Mouse (Mus musculus): Measurements from ENCODE around the gene Fbxl17. TPM values are rescaled to one million over a fixed set of nuclear protein-coding genes. Genes with fewer than 3 reads are reported as not detected.

The Fbxl17 gene
- polyA plus RNA-seq, 1 experiment from 2014 or later: 5.6 TPM

DNA sequence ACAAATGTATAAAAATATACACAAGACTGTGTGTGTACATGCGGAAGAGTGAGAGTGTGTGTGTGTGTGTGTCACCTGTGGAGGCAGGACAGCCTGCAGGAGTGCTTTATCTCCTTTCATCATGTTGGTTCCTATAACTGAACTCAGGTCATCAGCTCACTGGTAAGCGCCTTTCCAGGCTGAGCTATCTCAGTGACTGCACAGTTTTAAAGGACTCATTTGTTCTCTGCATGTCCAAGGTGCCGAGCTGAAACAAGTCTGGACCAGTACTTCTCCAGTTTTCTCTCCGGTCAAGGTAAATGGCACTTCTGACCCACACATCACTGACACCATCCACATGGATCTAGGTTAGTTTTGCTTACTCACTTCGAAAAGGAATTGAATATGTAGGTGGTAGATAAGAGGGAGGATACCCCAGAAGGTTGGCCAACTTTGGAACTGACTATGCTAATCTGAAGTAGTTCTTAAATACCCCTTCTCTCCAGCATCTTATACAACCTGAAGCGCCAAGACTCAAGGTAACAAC, 2.5 kb downstream of the Fbxl17 start:
- H3K27me3 ChIP-seq: no peaks in the 10 kb centered on the region
- peak overlapping the region; percentile 69; the same call in 1 of the 2 replicates for H3K4me2 ChIP-seq
- H3K36me3 ChIP-seq (ENCODE audit: poor library complexity, severe bottlenecking): no peaks in the 10 kb centered on the region
- H3K9me3 ChIP-seq (replicated peaks): no peaks in the 10 kb centered on the region
- no peak overlapping the region for H3K27ac ChIP-seq
- ATAC-seq: no peak
- 0 out of 2 replicates have a peak overlapping the region, but pooled peaks have one; percentile 30 for H3K9ac ChIP-seq
- H3K4me1 ChIP-seq: peaks cover 51% of the 10 kb centered on the region
- H3K4me3 ChIP-seq: no peak overlapping the region
- WGBS: 87% methylated on average over 6 of the region's 6 CpGs

DNA sequence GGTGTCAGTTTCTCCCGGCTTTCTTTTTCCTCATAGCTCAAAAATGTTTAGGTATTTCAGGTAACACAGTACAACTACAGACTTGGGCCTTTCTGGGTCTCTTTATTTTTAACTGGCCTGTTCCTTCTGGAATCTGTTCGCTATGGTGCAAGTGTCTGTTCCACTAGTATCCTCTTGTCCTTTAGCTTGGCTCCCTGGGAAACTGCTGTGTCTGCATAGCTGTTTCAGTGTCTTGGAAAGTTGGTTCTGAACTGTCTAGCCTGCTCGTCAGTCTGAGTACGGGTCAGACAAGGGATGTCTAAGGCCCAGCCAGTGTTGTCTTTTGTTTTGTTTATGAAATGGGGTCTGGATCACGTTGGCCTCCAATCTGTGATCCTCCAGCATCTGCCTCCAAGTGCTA, 3.7 kb downstream of the Fbxl17 start:
- no peak overlapping the region for H3K9ac ChIP-seq
- no peaks in the 10 kb centered on the region for H3K9me3 ChIP-seq (replicated peaks)
- H3K27ac ChIP-seq: no peak overlapping the region
- H3K4me2 ChIP-seq: no peak overlapping the region
- no peak overlapping the region for H3K4me3 ChIP-seq
- H3K36me3 ChIP-seq (ENCODE audit: poor library complexity, severe bottlenecking): no peaks in the 10 kb centered on the region
- 53% methylated on average over 5 of the region's 5 CpGs for WGBS
- no peaks in the 10 kb centered on the region for H3K27me3 ChIP-seq
- no peak for ATAC-seq
- peaks cover 51% of the 10 kb centered on the region for H3K4me1 ChIP-seq

DNA sequence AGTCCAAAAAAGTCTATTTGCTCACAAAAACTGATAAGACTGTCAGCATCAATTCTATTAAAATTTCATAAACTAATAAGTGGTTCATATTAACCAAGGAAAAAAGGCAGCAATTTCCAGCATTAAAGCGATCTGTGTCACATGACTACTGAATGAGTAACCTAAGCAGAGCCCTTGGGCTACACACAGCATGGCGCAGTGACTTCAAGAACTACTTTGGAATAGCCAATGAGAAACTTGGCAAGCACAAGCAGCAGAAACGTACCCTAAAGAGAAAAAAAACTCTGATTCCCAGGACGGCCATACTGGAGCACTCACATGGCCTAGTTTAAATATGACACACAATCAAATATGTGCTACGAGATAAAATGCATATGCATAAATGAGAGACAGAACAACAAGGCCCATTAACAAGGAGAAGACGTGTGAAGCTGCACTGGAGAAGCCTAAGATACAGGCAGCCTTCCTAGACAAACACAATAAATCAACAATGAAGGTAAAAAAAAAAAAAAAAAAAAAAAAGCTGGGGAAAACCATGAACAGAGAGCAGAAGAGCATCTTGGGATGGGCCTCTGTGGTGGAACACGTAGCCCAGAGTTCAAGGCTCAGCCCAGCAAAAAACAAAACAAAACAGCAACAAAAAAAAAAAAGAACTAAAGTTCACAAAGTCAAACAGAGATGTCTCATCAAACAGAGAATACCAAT, 5.8 kb downstream of the Fbxl17 start:
- Histone ChIP-seq H3K4me1 (peaks cover 45% of the 10 kb centered on the region), H3K4me2 (no peak overlapping the region)
- WGBS: 71% methylated on average over 7 of the region's 7 CpGs

DNA sequence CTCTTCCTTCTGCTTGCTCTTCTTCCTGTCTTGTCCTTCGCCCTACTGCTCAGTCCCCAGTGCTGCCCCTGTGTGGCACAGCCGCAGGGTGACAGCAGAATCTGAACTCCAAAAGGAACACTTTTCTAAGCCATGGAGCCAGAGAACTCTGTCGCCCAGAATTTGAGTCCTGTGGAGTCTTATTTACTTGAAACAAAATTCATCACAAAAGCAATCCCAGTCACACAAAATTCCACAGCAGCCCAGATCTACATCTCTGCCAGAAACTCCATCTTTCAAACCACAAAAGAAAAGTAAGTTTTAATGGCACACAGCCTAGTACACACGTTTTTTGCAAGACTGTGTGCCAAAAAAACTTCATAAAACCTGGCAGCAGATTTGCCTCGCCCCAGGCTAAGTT, 6.5 kb downstream of the Fbxl17 start:
- H3K9ac ChIP-seq: no peak overlapping the region
- H3K9me3 ChIP-seq (replicated peaks): no peaks in the 10 kb centered on the region
- H3K27ac ChIP-seq: no peak overlapping the region
- H3K36me3 ChIP-seq (ENCODE audit: poor library complexity, severe bottlenecking): peaks cover 9% of the 10 kb centered on the region; the same call in 1 of the 2 replicates
- no peak overlapping the region for H3K4me3 ChIP-seq
- H3K4me1 ChIP-seq: peaks cover 40% of the 10 kb centered on the region
- no peaks in the 10 kb centered on the region for H3K27me3 ChIP-seq
- WGBS: 46% methylated on average over 5 of the region's 5 CpGs
- no peak overlapping the region for H3K4me2 ChIP-seq
- ATAC-seq: no peak

More for the DNA sequence above, 5.8 kb downstream of the Fbxl17 start:
- no peak overlapping the region for H3K27ac ChIP-seq
- no peak overlapping the region for H3K9ac ChIP-seq
- H3K4me3 ChIP-seq: no peak overlapping the region
- no peaks in the 10 kb centered on the region for H3K27me3 ChIP-seq
- no peaks in the 10 kb centered on the region for H3K9me3 ChIP-seq (replicated peaks)
- peaks cover 5% of the 10 kb centered on the region; the same call in 1 of the 2 replicates for H3K36me3 ChIP-seq (ENCODE audit: poor library complexity, severe bottlenecking)
- ATAC-seq: no peak

DNA sequence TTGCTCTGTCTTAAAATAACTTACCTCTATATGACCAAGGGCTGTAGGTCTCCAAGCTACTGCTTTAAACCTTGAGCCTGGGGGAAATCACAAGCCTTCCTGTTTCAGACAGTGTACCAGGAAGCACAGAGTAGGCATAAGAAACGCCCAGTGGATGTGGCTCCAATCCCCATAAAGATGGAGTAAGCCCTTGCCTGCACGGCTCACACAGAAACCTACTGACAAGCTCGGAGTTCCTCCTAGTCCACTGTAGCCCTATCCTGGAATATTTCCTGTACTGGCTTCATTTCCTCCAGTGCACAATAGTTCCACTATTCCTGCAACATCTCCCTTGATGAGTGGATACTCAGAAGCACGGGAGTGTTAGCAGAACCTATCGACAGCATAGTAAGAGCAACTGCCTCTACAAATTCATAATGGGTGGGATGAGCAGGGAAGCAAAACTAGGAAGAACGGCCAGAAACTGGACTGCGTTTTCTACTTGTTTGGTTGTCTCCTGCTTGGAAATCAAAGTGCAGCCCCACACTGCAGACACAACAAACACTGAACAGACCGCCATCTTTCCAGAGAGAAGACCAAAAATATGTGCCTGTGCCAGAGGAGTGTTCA, 7.0 kb downstream of the Fbxl17 start:
- H3K4me3 ChIP-seq: no peak overlapping the region
- H3K36me3 ChIP-seq (ENCODE audit: poor library complexity, severe bottlenecking): peaks cover 9% of the 10 kb centered on the region; the same call in 1 of the 2 replicates
- ATAC-seq: no peak
- H3K9ac ChIP-seq: no peak overlapping the region
- H3K4me2 ChIP-seq: no peak overlapping the region
- no peaks in the 10 kb centered on the region for H3K27me3 ChIP-seq
- no peaks in the 10 kb centered on the region for H3K9me3 ChIP-seq (replicated peaks)
- WGBS: 89% methylated on average over 8 of the region's 8 CpGs
- H3K4me1 ChIP-seq: peaks cover 35% of the 10 kb centered on the region
- H3K27ac ChIP-seq: no peak overlapping the region

DNA sequence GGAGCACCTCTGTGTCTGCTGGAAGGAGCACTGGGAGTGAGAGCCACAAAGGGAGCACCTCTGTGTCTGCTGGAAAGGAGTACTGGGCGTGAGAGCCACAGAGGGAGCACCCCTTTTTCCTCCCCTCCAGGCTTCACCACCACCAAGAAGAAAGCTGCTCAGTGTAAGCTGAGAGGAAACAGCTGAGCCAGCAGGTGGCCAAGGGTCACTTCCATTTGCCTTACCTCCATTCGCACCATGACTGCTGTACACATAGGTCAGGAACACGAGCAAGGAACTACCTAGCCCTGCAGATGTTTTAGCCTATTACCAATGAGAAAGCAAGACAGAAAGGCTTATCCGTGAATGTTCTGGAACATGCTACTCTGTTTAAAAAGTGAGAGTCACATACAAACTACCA, 10.3 kb downstream of the Fbxl17 start:
- no peak overlapping the region for H3K4me3 ChIP-seq
- H3K4me2 ChIP-seq: no peak overlapping the region
- H3K27me3 ChIP-seq: no peaks in the 10 kb centered on the region
- no peak overlapping the region for H3K9ac ChIP-seq
- H3K4me1 ChIP-seq: peaks cover 11% of the 10 kb centered on the region; the same call in 1 of the 2 replicates
- no peak for ATAC-seq
- H3K9me3 ChIP-seq (replicated peaks): no peaks in the 10 kb centered on the region
- H3K27ac ChIP-seq: no peak overlapping the region
- peaks cover 17% of the 10 kb centered on the region; the same call in 1 of the 2 replicates for H3K36me3 ChIP-seq (ENCODE audit: poor library complexity, severe bottlenecking)
- WGBS: 91% methylated on average over 4 of the region's 4 CpGs

DNA sequence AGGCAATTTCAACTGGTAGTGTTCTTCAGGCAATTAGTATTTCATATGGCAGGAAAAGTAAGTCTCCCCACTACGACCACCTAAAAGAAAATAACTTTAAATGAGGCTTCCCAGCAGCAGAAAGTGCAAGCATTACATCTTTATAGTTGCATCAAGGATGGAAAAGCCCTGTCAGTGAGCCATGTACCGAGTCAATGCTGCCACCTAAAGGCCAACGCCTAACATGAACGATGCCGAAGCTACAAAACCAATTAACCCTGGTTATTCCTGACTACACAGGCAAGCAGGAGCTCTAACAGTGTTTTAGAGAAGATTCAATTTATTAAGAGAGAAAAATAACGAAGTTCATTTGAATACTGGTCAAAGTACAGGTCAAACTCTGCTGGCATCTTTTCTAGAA, 32.0 kb downstream of the Fbxl17 start:
- H3K4me1 ChIP-seq: peaks cover 10% of the 10 kb centered on the region; the same call in 1 of the 2 replicates
- ATAC-seq: peak; percentile 72
- no peak overlapping the region for H3K4me2 ChIP-seq
- H3K36me3 ChIP-seq (ENCODE audit: poor library complexity, severe bottlenecking): no peaks in the 10 kb centered on the region
- no peak overlapping the region for H3K4me3 ChIP-seq
- no peaks in the 10 kb centered on the region for H3K27me3 ChIP-seq
- no peaks in the 10 kb centered on the region for H3K9me3 ChIP-seq (replicated peaks)
- WGBS: 4% methylated on average over 6 of the region's 6 CpGs
- no peak overlapping the region for H3K9ac ChIP-seq
- no peak overlapping the region for H3K27ac ChIP-seq

DNA sequence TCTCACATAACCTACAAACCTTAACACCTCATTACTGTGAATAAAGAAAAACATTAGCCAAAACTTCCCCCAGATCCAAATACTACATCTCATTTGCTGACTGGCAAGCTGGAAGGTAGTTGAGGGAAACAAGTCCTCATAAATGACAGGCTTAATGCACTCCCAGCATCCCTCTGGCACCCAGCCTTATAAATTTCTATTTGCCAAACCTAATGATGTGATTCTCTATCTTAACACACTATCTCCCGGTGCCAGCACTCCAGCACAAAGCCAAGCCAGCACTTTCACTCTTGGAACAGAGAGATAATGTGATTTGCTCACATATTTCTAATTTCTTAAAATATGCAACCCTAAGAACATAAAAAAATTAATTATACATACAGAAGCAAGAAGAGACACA, 34.6 kb downstream of the Fbxl17 start:
- Histone ChIP-seq H3K36me3 (ENCODE audit: poor library complexity, severe bottlenecking) (no peaks in the 10 kb centered on the region), H3K27me3 (no peaks in the 10 kb centered on the region), H3K27ac (no peak overlapping the region), H3K9me3 (replicated peaks) (no peaks in the 10 kb centered on the region), H3K4me3 (no peak overlapping the region), H3K9ac (no peak overlapping the region), H3K4me2 (no peak overlapping the region), H3K4me1 (peaks cover 11% of the 10 kb centered on the region)
- WGBS: 47% methylated on average over 1 of the region's 1 CpGs
- peak; percentile 80; the same call in 1 of the 2 replicates for ATAC-seq

DNA sequence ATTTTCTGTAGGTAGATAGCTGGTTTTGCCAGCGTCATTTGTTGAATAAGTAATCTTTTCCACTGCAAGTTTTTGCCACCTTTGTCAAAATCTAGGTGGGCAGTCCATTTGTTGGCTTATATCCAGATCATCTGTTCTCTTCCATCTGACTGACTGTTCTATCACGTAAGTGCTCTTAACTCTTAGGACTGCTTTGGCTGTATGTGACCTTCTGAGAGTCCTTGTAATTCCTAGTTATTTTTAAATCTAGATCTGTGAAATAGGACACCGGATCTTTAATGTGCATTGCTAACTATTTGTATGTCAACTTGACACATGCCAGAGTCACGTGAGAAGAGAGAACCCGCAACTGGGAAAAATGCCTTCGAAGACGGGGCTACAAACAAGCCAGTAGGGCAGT, 37.3 kb downstream of the Fbxl17 start:
- Histone ChIP-seq H3K27ac (no peak overlapping the region), H3K9ac (no peak overlapping the region), H3K27me3 (no peaks in the 10 kb centered on the region), H3K9me3 (replicated peaks) (no peaks in the 10 kb centered on the region), H3K4me1 (peaks cover 14% of the 10 kb centered on the region), H3K4me3 (no peak overlapping the region), H3K36me3 (ENCODE audit: poor library complexity, severe bottlenecking) (no peaks in the 10 kb centered on the region), H3K4me2 (no peak overlapping the region)
- WGBS: 90% methylated on average over 7 of the region's 7 CpGs
- no peak for ATAC-seq

DNA sequence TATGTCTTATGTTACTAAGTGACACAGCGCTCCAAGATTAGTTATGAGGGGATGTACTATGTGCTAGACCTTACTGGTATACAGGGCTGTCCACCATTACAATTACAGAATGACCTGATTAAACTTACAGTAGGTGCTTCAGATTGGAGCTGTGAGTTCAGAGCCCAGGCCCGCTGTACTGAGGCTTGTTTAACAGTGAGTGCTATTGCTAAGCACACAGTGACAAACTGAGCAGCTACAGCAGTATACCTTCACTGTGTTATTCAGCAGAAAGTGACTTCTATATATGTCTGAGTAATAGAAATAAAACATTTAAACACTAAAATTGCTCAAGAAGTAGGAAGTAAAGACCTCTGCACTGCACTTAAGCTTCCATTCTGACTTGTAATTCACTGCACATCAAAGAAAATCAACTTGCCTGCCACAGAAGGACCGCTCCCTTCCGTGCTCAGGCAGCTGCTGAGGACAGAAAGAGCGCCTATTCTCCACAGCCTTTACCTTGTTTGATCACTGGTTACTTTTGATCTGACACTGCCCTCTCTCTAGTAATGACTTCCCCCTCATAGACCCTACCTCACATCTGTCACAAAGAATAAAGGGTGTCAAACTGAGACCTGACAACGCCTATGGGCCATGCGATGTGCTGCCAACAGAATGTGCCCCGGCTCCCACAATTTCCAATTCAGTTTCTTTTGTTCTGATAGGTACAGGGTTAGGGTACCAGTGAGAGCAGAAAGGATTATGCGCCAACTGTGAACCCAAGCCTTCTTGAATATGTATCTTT, 39.9 kb downstream of the Fbxl17 start:
- H3K9me3 ChIP-seq (replicated peaks): no peaks in the 10 kb centered on the region
- WGBS: 36% methylated on average over 9 of the region's 9 CpGs
- H3K27ac ChIP-seq: no peak overlapping the region
- no peak overlapping the region for H3K4me3 ChIP-seq
- peaks cover 9% of the 10 kb centered on the region for H3K4me1 ChIP-seq
- ATAC-seq: peak; percentile 50; the same call in 1 of the 2 replicates
- H3K4me2 ChIP-seq: no peak overlapping the region
- no peaks in the 10 kb centered on the region for H3K27me3 ChIP-seq
- H3K9ac ChIP-seq: no peak overlapping the region
- H3K36me3 ChIP-seq (ENCODE audit: poor library complexity, severe bottlenecking): no peaks in the 10 kb centered on the region

DNA sequence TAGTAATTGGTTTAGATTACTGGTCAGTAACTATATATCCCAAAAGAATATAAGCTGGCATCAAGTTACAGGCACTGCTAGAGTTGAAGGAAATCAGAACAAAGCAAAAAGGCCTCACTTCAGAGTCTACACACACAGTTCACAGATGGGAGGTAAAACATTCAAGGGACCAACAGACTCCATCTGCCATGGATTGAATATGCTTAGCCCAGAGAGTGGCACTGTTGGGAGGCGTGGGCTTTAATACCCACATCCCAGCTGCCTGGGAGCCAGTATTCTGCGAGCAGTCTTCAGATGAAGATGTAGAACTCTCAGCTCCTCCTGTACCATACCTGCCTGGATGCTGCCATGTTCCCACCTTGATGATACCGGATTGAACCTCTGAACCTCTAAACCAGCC, 41.8 kb downstream of the Fbxl17 start:
- Histone ChIP-seq H3K4me3 (no peak overlapping the region), H3K27ac (no peak overlapping the region), H3K9me3 (replicated peaks) (no peaks in the 10 kb centered on the region), H3K27me3 (no peaks in the 10 kb centered on the region), H3K9ac (no peak overlapping the region), H3K4me2 (no peak overlapping the region), H3K4me1 (peaks cover 4% of the 10 kb centered on the region), H3K36me3 (ENCODE audit: poor library complexity, severe bottlenecking) (no peaks in the 10 kb centered on the region)
- WGBS: 87% methylated on average over 3 of the region's 3 CpGs
- ATAC-seq: peak; percentile 79
